Mouse (Mus musculus): ENCODE data around the gene Entpd5.

DNA sequence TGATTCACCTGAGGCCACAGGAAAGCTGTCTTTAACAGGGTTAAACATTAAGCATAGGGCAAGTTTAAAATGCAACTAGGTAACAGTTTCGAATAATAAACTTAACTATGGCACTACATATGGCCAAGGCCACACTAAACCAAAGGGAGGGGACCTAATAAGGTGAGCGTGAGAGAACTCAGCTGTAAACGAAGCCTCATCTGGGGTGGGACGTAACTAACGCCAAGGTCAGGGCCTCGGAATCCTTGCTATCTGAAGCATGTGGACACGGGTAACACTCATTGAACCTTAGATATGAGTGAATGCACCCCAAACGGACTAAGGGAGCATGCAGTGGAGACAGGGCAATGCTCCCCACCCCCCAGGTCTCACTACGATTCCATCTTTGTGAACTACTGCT lies 5.9 kb downstream of the Entpd5 start:
- no peak for TF ChIP-seq CTCF (IDR thresholded peaks at IDR 0.05; ENCODE audit: low read depth)
- TF ChIP-seq EP300 (optimal IDR thresholded peaks at IDR 0.05), result no peak

Data from stomach, postnatal 0 days (tissue).